Mouse (Mus musculus): Measurements from ENCODE around the gene Klhl42.

Klhl42 gene

GRCm38 (mm10) chr6:147091136-147092120 lies at the start of gene Klhl42:
Klhl42 (plus strand) TSS chr6:147091379.
- peak; percentile 73 to 89 for DNase-seq

GRCm38 (mm10) chr6:147042291-147043290 lies 48.6 kb upstream of the Klhl42 start, which contains the start of gene Mrps35:
Mrps35 (plus strand) TSS chr6:147042764.
- peak; percentile 95 for DNase-seq

- no peak for DNase-seq
These were observed 47.5 kb upstream of the Klhl42 start for GRCm38 (mm10) chr6:147043633-147044032.

- DNase-seq: no peak
These were observed 41.9 kb upstream of the Klhl42 start for GRCm38 (mm10) chr6:147049239-147049805.

GRCm38 (mm10) chr6:147051666-147052065 lies 39.5 kb upstream of the Klhl42 start:
- no peak for DNase-seq

- no peak for DNase-seq
These were observed 38.7 kb upstream of the Klhl42 start for GRCm38 (mm10) chr6:147052440-147052839.

- DNase-seq: peak; percentile 23 to 54
These were observed 37.2 kb upstream of the Klhl42 start for GRCm38 (mm10) chr6:147053785-147054646.

- no peak for DNase-seq
These were observed 35.7 kb upstream of the Klhl42 start for GRCm38 (mm10) chr6:147055374-147055977.

- DNase-seq: no peak
These were observed 31.9 kb upstream of the Klhl42 start for GRCm38 (mm10) chr6:147059326-147059725.

GRCm38 (mm10) chr6:147061630-147062029 lies 29.5 kb upstream of the Klhl42 start:
- DNase-seq: no peak

GRCm38 (mm10) chr6:147062034-147062433 lies 29.1 kb upstream of the Klhl42 start:
- no peak for DNase-seq

- no peak for DNase-seq
These were observed 28.5 kb upstream of the Klhl42 start for GRCm38 (mm10) chr6:147062694-147063093.

- DNase-seq: no peak
These were observed 26.8 kb upstream of the Klhl42 start for GRCm38 (mm10) chr6:147064226-147064943.

GRCm38 (mm10) chr6:147064944-147065261 lies 26.3 kb upstream of the Klhl42 start:
- peak; percentile 58 to 84 for DNase-seq

- no peak for DNase-seq
These were observed 15.3 kb upstream of the Klhl42 start for GRCm38 (mm10) chr6:147075808-147076387.

GRCm38 (mm10) chr6:147076878-147077277 lies 14.3 kb upstream of the Klhl42 start:
- no peak for DNase-seq

GRCm38 (mm10) chr6:147079919-147080318 lies 11.3 kb upstream of the Klhl42 start:
- DNase-seq: no peak

- no peak for DNase-seq
These were observed 5.7 kb upstream of the Klhl42 start for GRCm38 (mm10) chr6:147085398-147086040.

- peak; percentile 75 to 87 for DNase-seq
These were observed 4.5 kb upstream of the Klhl42 start, which contains the start of gene Mansc4 for GRCm38 (mm10) chr6:147086594-147087225. Mansc4 (minus strand) TSS chr6:147087032.
